Mouse (Mus musculus): ENCODE measurements around the gene Oscp1.

DNA sequence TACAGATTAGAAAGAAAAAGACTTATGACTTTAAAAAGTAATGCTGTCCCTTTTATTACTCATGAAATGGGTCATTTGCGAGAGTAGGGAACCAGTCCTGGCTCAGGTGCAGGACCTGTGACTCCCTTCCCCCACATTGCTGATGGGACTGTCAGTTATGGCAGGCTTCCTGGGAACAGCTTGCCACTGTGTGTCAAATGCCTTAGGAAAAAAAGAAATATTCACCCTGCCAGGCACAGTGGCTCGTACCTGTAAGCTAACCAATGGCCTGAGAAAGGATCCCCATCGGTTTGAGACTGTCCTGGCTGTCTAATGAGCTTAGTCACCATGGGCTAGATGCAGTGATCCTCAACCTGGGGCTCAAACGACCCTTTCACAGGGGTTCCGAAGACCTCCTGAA lies 61.7 kb downstream of the Oscp1 start:
- TF ChIP-seq CTCF (IDR thresholded peaks at IDR 0.05; ENCODE audit: control insufficient read depth, insufficient read depth, insufficient read length) (no peak), FOSL1 (IDR thresholded peaks at IDR 0.05; ENCODE audit: insufficient read depth, low read length, poor library complexity, severe bottlenecking) (no peak), USF1 (IDR thresholded peaks at IDR 0.05; ENCODE audit: low read depth) (no peak), MYOD1 (IDR thresholded peaks at IDR 0.05; ENCODE audit: control insufficient read depth, insufficient read length, low read depth) (no peak), MAX (IDR thresholded peaks at IDR 0.05) (no peak), MYOG (IDR thresholded peaks at IDR 0.05; ENCODE audit: control insufficient read depth, extremely low read depth, insufficient read length) (no peak)

Measured in C2C12 (cell line).